Mouse (Mus musculus) cortical plate, adult 2 months (tissue): ENCODE results near the gene Eml2. TPM values are rescaled to one million over a fixed set of nuclear protein-coding genes. Genes with fewer than 3 reads are reported as not detected.

Source experiments
- H3K27ac ChIP-seq: fragments of 200-500 bp; 2 replicates; pipeline ENCODE4 v1.5.1; 2012; ENCODE audit warnings: low read length, control low read depth, inconsistent platforms; ENCODE audit not compliant: insufficient read depth
- H3K4me1 ChIP-seq: fragments of 200-500 bp; 2 replicates; pipeline ENCODE4 v1.6.1; 2011; ENCODE audit warnings: low read length; ENCODE audit not compliant: control insufficient read depth, insufficient read depth
- H3K4me3 ChIP-seq: fragments of 200-500 bp; 2 replicates; pipeline ENCODE4 v1.5.1; 2011; ENCODE audit warnings: mild to moderate bottlenecking, low read length, control low read depth; ENCODE audit not compliant: insufficient read depth
- CTCF ChIP-seq: fragments of 200-500 bp; IDR thresholded peaks from 2 replicates; pipeline ENCODE4 v1.5.1; 2011; ENCODE audit warnings: mild to moderate bottlenecking, control low read depth, low read length; ENCODE audit not compliant: insufficient read depth; ENCODE audit errors: extremely low read depth
- POLR2A ChIP-seq: fragments of 200-500 bp; IDR thresholded peaks from 2 replicates; pipeline ENCODE4 v1.6.1; 2011; ENCODE audit warnings: mild to moderate bottlenecking, low read length, control low read depth; ENCODE audit not compliant: insufficient read depth; ENCODE audit errors: extremely low read depth
- polyA plus RNA-seq: library from polyadenylated mRNA; depleted of rRNA; stranded (reverse); fragments of >200 nt; gene quantifications from 2 replicates; pipeline ENCODE4 v1.2.3, GENCODE M21; 2012

Gene Eml2
- polyA plus RNA-seq, 1 experiment = 156 TPM

DNA sequence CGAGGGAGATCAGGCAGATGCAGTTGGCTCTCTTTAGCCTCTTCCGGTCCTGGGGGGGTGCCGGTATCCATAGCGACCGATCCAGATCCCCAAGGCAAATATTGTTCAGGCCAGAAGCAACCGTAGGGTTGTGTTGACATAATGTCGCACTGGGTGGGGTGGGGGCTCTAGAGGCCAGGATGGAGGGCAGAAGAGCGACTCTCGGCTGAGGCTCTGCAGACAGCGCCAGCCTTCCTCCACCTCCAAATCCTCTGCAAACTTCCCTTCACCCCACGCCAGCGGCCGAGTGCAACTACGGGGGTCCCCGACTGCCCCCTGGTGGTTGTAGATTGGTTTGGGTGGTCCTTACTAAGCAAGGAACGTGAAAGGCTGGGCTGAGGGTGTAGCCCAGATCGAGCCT lies 3.3 kb upstream of the Eml2 start:
- no peak overlapping the region for H3K27ac ChIP-seq
- peaks cover 8% of the 10 kb centered on the region; the same call in 1 of the 2 replicates for H3K4me1 ChIP-seq
- TF ChIP-seq CTCF (peak; percentile 54), POLR2A (no peak)
- peak overlapping the region; percentile 33 for H3K4me3 ChIP-seq

DNA sequence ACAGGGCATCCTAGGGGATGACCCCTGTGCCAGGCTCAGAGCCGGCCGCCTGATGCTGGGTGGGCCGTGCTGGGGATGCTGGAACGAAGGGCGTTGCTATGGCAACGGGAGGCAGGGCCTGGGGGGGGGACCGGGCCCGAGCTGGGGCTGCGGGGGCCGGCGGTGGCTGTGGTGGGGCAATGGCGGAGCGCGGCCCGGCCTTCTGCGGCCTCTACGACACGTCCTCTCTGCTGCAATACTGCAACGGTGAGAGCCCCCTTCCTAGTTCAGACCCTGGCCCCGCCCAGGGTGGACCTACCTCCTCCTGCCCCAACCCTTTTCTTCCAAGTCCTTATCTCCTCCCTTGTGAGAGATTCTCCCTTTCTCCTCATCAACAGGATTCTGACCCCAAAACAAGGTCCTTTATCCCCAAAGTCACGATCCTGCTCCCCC lies 311 bp downstream of the Eml2 start:
- Histone ChIP-seq H3K4me1 (0 out of 2 replicates have a peak, but pooled peaks cover 3% of the 10 kb centered on the region), H3K4me3 (peak overlapping the region; percentile 88), H3K27ac (peak overlapping the region; percentile 95)
- TF ChIP-seq POLR2A (no peak), CTCF (no peak)

DNA sequence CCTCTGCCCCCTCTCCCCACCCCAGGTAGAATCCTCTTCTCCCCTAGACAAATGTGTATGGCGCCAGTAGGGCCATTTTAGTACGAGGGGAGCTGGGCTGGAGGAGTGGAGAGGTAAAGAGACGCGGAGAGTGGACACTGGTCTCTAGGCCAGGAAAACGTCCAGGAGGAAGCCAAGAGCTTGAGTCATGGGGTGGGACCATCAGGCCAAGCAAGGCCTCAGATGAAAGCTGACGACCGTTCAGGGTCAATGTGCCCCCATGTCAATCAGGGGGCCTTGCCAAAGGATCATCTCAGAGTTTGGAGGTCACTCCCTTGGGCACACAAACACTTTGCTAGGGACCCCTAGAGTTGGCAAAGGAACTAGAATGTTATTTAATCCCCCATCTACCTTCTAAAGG lies 995 bp downstream of the Eml2 start:
- TF ChIP-seq POLR2A (no peak), CTCF (no peak)
- Histone ChIP-seq H3K4me1 (0 out of 2 replicates have a peak, but pooled peaks cover 1% of the 10 kb centered on the region), H3K27ac (peak overlapping the region; percentile 95), H3K4me3 (peak overlapping the region; percentile 88)

DNA sequence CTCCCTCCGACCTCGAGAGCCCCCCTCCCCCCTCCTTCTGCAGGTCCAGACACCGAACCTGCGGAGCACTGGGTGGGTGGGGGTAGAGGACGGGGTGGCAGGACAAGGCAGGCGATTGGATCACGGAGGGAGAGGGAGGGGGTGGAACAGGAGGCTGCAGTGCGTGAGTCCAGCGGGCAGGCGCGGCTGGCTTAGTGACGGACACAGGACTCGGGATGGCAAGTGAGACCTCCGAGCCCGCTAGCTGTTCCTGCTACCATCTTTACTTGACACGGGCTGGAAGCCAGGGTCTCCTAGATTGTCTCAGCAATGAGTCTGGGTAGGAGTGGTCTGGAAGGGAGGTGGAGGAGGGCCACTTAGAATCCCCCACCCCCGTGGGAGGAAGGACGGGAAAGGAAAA lies 1.8 kb downstream of the Eml2 start:
- TF ChIP-seq POLR2A (no peak), CTCF (no peak)
- Histone ChIP-seq H3K4me3 (peak overlapping the region; percentile 88), H3K4me1 (no peaks in the 10 kb centered on the region), H3K27ac (no peak overlapping the region)

DNA sequence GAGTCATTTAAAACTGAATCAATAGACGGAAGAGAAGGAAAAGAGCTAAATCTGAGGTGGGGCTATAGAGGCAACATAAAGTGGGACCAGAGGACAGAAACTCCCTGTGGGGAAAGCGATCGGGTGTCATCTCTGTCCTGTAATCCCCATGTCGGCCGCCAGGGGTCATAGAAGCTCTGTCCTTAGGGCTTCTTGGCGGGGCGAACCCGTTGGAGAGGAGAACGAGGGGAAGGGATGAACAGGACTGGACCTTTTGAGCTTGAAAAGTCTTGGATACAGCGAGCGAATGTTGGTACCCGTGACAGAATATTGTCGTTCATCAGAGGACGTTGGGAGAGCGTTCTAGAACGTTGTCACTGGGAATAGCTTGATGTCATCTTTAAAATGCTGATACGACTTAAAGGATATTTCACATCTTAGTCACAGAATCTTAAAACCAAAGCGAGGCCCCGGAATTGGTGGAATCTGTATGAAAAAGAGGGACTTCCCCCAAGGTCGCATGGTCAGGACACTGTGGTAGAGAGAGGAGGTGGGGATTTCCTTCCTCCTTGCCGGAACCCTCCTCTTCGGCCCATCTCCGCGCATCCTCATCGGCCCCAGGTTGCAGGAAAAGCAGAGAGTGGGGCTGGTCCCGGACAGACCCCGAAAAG lies 2.3 kb downstream of the Eml2 start:
- Histone ChIP-seq H3K27ac (no peak overlapping the region), H3K4me1 (no peaks in the 10 kb centered on the region), H3K4me3 (peak overlapping the region; percentile 88)
- TF ChIP-seq CTCF = peak; percentile 67
- no peak for TF ChIP-seq POLR2A

DNA sequence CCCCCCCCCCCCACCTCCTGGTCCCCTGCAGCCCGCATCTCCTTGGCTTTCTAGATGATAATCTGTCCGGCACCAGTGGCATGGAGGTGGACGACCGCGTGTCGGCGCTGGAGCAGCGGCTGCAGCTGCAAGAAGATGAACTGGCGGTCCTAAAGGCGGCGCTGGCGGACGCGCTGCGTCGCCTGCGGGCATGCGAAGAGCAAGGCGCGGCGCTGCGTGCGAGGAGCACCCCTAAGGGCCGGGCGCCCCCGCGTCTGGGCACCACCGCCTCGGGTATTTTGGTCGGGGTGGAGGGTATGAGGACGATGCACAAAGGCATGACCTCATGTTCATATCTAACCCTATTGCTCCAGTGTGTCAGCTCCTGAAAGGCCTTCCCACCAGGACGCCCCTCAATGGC lies 3.0 kb downstream of the Eml2 start:
- H3K4me1 ChIP-seq = no peaks in the 10 kb centered on the region
- peak overlapping the region; percentile 88; the same call in 1 of the 2 replicates for H3K4me3 ChIP-seq
- H3K27ac ChIP-seq = no peak overlapping the region
- TF ChIP-seq CTCF = peak; percentile 53
- no peak for TF ChIP-seq POLR2A

DNA sequence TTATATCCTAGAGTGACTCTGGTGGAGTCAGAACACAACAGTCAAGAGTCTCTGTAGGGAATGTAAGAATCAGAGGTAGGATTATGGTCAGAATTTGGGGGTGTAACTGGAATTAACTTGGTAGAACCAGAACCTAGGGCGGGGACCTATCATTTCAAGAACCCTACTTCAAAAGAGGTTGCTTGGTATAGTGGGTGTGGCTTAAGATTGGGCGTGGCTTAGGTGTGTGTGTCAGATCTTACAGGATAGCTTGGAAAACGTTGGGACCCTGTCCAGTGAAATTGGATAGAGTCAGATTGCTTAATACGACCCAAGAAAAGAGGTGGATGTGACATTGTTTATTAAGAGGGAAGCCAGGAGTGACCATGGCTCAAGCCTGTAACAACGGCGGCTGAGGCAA lies 3.7 kb downstream of the Eml2 start:
- TF ChIP-seq POLR2A = no peak
- no peak for TF ChIP-seq CTCF
- Histone ChIP-seq H3K27ac (no peak overlapping the region), H3K4me1 (peaks cover 3% of the 10 kb centered on the region; the same call in 1 of the 2 replicates), H3K4me3 (no peak overlapping the region)

DNA sequence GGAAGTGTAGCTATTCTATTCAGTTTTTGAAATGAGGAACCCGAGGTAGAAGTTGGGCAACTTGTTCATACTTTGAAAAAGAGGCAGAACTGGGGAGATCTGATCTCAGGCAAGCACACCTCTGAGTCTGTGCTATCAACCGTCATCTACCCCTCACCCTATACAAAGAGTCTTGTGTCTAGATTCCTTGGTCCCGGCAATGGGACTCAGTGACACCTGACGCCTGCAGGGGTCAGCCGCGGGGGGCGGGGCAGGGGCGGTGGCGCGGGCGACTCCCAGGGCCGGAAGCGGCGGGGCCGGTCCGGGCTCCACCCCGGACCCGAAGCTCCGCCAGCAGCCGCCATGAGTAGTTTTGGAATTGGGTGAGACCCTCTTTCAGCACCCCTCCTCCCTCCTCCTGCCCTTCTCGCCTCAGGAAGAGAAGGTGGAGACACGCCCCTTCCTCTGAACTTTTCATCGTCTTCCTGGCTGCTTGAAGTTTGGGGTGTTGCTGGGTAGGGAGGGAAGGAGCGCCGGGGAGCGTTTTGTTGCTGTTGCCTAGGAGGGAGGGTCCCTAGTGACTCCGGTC lies 4.7 kb downstream of the Eml2 start:
- Histone ChIP-seq H3K4me1 (peaks cover 3% of the 10 kb centered on the region; the same call in 1 of the 2 replicates), H3K27ac (0 out of 2 replicates have a peak overlapping the region, but pooled peaks have one; percentile 32), H3K4me3 (peak overlapping the region; percentile 26)
- TF ChIP-seq POLR2A (no peak), CTCF (no peak)

DNA sequence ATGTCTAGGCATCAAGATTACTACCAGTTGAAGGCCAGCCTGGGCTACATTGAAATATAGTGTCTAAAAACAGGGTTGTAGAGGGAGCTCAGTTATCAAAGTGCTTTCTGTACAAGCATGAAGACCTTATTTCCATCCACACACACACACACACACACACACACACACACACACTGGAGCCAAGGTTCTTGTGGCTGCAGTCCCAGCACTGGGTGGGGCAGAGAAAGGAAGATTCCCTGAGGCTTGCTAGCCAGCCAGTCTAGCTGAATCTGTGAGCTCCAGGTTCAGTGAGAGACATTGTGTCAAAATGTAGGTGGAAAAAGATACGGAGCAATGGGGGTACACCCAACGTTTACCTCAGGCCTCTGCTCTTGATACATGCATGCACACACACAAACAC lies 8.0 kb downstream of the Eml2 start:
- H3K4me1 ChIP-seq = peaks cover 3% of the 10 kb centered on the region; the same call in 1 of the 2 replicates
- peak overlapping the region; percentile 76 for H3K27ac ChIP-seq
- TF ChIP-seq CTCF (no peak), POLR2A (no peak)
- H3K4me3 ChIP-seq = no peak overlapping the region

DNA sequence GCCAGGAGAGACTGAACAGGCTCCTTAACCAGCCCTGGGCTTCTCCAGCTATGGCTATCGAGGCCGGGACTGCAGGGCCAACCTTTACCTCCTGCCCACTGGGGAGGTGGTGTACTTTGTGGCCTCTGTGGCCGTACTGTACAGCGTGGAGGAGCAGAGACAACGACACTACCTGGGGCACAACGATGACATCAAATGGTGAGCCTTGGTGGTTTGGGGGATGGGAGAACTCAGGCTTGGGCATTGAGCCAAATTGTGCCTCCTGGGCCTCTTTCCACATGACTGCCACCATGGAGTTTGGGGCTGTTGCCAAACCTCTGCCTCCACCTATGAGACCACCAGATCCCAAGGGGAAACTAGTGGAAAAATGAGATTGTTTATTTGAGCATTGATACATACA lies 8.5 kb downstream of the Eml2 start:
- H3K4me1 ChIP-seq = peaks cover 3% of the 10 kb centered on the region; the same call in 1 of the 2 replicates
- TF ChIP-seq CTCF = no peak
- 0 out of 2 replicates have a peak, but pooled peaks have one; percentile 30 for TF ChIP-seq POLR2A
- H3K4me3 ChIP-seq = no peak overlapping the region
- peak overlapping the region; percentile 76 for H3K27ac ChIP-seq
